Mouse (Mus musculus) duodenum, adult 2 months (tissue): ENCODE results near the gene Card10. TPM values are rescaled to one million over a fixed set of nuclear protein-coding genes. Genes with fewer than 3 reads are reported as not detected.

Experiments used
- polyA plus RNA-seq: library from polyadenylated mRNA; depleted of rRNA; stranded (reverse); fragments of >200 nt; gene quantifications from 2 replicates; pipeline ENCODE4 v1.2.3, GENCODE M21; 2012; ENCODE audit warnings: low replicate concordance; rRNA removed

The Card10 gene
- polyA plus RNA-seq, result 19.8 and 24.8 TPM in 2 replicates

GRCm38 (mm10) chr15:78802776-78803391 lies at the start of gene Card10:
Gene Card10, minus strand, starts transcription at chr15:78803042.

GRCm38 (mm10) chr15:78842371-78843163 lies 39.7 kb upstream of the Card10 start, which contains the start of gene Cdc42ep1:
Gene Cdc42ep1, plus strand, starts transcription at chr15:78842624.

GRCm38 (mm10) chr15:78773290-78773729 lies 29.5 kb downstream of the Card10 start, which contains the start of gene Mfng:
Gene Mfng, minus strand, starts transcription at chr15:78773475.

Other genes starting within 250 kb of the Card10 start
- gene Rac2, start 230.3 kb downstream of the Card10 start, polyA plus RNA-seq, result 138 and 143 TPM in 2 replicates
- 6.4 and 9.5 TPM in 2 replicates for gene Cyth4, start 206.0 kb downstream of the Card10 start, polyA plus RNA-seq
- 0.11 and 0.25 TPM in 2 replicates for gene Elfn2, start 84.3 kb downstream of the Card10 start, polyA plus RNA-seq
- 5.8 and 9.9 TPM in 2 replicates for gene Mfng, start 29.6 kb downstream of the Card10 start, polyA plus RNA-seq
- gene Cdc42ep1, start 39.6 kb upstream of the Card10 start, polyA plus RNA-seq, result 22.7 and 43.2 TPM in 2 replicates
- 1,850 and 2,238 TPM in 2 replicates for gene Lgals2, start 52.5 kb upstream of the Card10 start, polyA plus RNA-seq
- 106 and 145 TPM in 2 replicates for gene Gga1, start 74.1 kb upstream of the Card10 start, polyA plus RNA-seq
- gene Gm49510, start 96.6 kb upstream of the Card10 start, polyA plus RNA-seq, result 0.12 and 0.13 TPM in 2 replicates
- gene Sh3bp1, start 96.7 kb upstream of the Card10 start, polyA plus RNA-seq, result 58.0 and 64.8 TPM in 2 replicates
- 3.9 and 4.0 TPM in 2 replicates for gene Pdxp, start 110.9 kb upstream of the Card10 start, polyA plus RNA-seq
- gene Lgals1, start 123.7 kb upstream of the Card10 start, polyA plus RNA-seq, result 75.9 and 89.4 TPM in 2 replicates
- gene Nol12, start 131.9 kb upstream of the Card10 start, polyA plus RNA-seq, result 11.1 and 12.5 TPM in 2 replicates
- 49.7 and 55.3 TPM in 2 replicates for gene Triobp, start 144.7 kb upstream of the Card10 start, polyA plus RNA-seq
- gene H1f0, start 225.4 kb upstream of the Card10 start, polyA plus RNA-seq, result 146 and 201 TPM in 2 replicates
- gene Galr3, start 238.8 kb upstream of the Card10 start, polyA plus RNA-seq, result 8.1 and 19.3 TPM in 2 replicates